ENCODE assay signal across 15 mouse cellular contexts in the genomic region with DNA sequence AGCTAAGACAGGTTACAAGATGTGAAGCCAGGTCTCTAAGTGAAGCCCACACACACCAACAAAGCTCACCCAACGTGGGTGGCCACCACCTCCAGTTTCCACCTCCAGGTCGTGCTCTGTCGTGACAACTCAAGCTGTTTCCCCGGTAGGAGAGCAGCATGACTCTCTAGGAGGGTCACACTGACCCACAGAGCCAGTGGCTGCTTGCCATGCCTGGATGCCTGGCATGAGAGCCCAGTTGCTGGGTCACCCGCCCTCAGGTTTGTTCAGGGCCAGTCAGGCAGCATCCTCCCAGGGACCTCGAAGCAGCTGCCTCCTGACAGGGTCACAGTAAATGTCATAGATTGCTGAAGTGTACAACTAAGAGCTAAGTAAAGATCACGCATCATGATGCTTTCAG. TPM values are rescaled to one million over a fixed set of nuclear protein-coding genes. Genes with fewer than 3 reads are reported as not detected.
DNase-seq lines count a peak whose midpoint lies in the region; ATAC-seq lines count a peak whose summit lies in the region.
"Had no signal": no experiment of that assay in that cellular context is flagged by ENCODE, and none has a peak within 500 bp of the region (broad histone marks: within the 10 kb centered on the region; RNA-seq: fewer than 3 reads in every experiment).

No protein-coding gene starts in this region.

- peak; percentile 90 for DNase-seq in heart, adult 11 months
- DNase-seq in heart, postnatal 25 days (ENCODE audit: low spot score) = no peak
- DNase-seq in brain, adult 2 months (ENCODE audit: low read depth, low spot score) = peak; percentile 46
- peak; percentile 52 for DNase-seq in cerebellum, adult 11 months
- DNase-seq in cerebellum, postnatal 10 days = peak; percentile 38 to 56
- no peak for DNase-seq in B cell, adult 2 months
- no peak for DNase-seq in right cerebral cortex, postnatal 14 days
- DNase-seq: kidney, adult 18-20 months; liver; thymus, adult 2 months had no signal

- ATAC-seq in erythroid progenitor cell, adult 5-6 weeks (replicated peaks; ENCODE audit: low FRiP score, poor library complexity, severe bottlenecking) = no peak
- ATAC-seq: forebrain, embryonic 14.5 days; lung, postnatal 0 days; Patski had no signal

- intact Hi-C loops in heart, postnatal 25 days (cut with DNase I) = no loop called here

RNA-seq across cellular contexts. Expression of gene Tmem266, which starts 34.1 kb away (rescaled TPM):
- total RNA-seq in heart, postnatal 25 days (2021) = 1 to 10 TPM; 1.8 to 1.9 TPM
- total RNA-seq in erythroid progenitor cell, adult 5-6 weeks (2015; ENCODE audit: low replicate concordance) = not detected in 2 replicates
- not detected in 2 replicates for total RNA-seq in erythroid progenitor cell, adult 5-6 weeks (2017; ENCODE audit: low replicate concordance)
- total RNA-seq: megakaryocyte progenitor cell, adult 5-6 weeks had no signal

RNA-seq across cellular contexts. Expression of gene Nrg4, which starts 34.2 kb away (rescaled TPM):
- 1 to 10 TPM; 1.2 TPM for total RNA-seq in heart, postnatal 25 days (2021)
- 1.7 and 3.6 TPM in 2 replicates for total RNA-seq in erythroid progenitor cell, adult 5-6 weeks (2015; ENCODE audit: low replicate concordance)
- 2.3 and 2.7 TPM in 2 replicates for total RNA-seq in erythroid progenitor cell, adult 5-6 weeks (2017; ENCODE audit: low replicate concordance)

Comparison
In these comparisons a context has a peak if more than half of its experiments do, and no peak if none do; other contexts are left out.
1. DNase-seq: peak in heart, adult 11 months (single experiment), brain, adult 2 months (single experiment), cerebellum, adult 11 months (single experiment) and cerebellum, postnatal 10 days (2 of 2); none in heart, postnatal 25 days (single experiment), B cell, adult 2 months (0 of 2) and right cerebral cortex, postnatal 14 days (single experiment).